Mouse (Mus musculus) splenic B cell, adult 2 months (primary cell): ENCODE measurements at regions not wholly inside any gene's neighbourhood (a gene's known extent, or its start where the extent isn't known, plus 50 kb on each side); places are given as distances from the start of the nearest gene placed in this dataset.

Source experiments
- DNase-seq: peaks from one replicate; pipeline ENCODE4 v3.0.0-alpha.2; 2011; ENCODE audit warnings: low read depth, low spot score
- H3K27me3 ChIP-seq: 2 replicates; pipeline ENCODE4 v1.6.1; 2012; ENCODE audit warnings: mild to moderate bottlenecking, low read length, moderate library complexity, mixed read lengths; ENCODE audit not compliant: control insufficient read depth, poor library complexity, insufficient read depth, severe bottlenecking
- H3K36me3 ChIP-seq: 2 replicates; pipeline ENCODE4 v1.6.1; 2012; ENCODE audit warnings: mild to moderate bottlenecking, low read length, moderate library complexity, mixed read lengths; ENCODE audit not compliant: control insufficient read depth, poor library complexity, insufficient read depth, severe bottlenecking

DNA sequence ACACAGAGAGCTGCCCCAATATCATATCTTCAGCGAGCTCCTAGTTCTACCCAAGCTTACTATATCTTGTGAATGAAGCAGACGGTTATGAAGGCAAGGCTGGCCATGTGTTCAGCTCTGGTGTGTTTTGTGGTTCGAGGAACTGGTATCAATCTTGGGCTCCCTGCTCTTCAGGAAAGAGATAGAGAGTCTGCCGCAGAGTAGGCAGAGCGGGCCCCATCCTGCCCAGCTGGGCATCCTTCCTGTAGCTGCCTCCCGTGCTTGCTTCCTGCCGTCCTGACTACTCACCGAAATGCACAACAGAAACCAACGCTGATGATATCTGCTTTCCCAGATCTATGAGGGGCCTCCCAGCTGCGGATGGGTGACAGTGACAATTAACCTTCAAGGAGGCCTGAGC is 60.3 kb downstream of the Snrpe start:
- DNase-seq, result no peak
- H3K27me3 ChIP-seq, result no peaks in the 10 kb centered on the region
- H3K36me3 ChIP-seq, result no peaks in the 10 kb centered on the region

- Histone ChIP-seq H3K36me3 (no peaks in the 10 kb centered on the region), H3K27me3 (no peaks in the 10 kb centered on the region)
- DNase-seq, result no peak
Measured at GRCm38 (mm10) chr1:133548971-133549370, 61.1 kb downstream of the Snrpe start.

DNA sequence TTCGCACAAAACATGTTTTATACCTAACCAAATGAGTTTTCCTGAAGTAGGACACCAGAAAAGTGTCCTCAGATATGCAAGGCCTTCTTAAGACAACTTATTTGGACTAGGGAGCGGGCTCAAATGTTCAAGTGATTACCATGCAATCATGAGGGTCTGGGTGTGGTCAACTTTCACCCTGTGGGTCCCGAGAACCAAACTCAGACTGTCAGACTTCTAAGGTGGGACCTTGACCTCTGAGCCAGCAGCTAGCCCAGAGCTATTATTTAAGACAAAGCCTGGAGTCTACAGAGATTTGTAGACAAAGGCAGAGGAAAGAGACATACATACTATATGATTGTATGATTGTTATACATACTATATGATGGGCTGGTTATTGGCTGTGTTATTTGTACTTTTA is 62.5 kb downstream of the Snrpe start:
- H3K36me3 ChIP-seq, result no peaks in the 10 kb centered on the region
- no peaks in the 10 kb centered on the region for H3K27me3 ChIP-seq
- no peak for DNase-seq

GRCm38 (mm10) chr1:133544996-133545395 is 65.1 kb downstream of the Snrpe start:
- Histone ChIP-seq H3K36me3 (no peaks in the 10 kb centered on the region), H3K27me3 (no peaks in the 10 kb centered on the region)
- DNase-seq, result no peak

DNA sequence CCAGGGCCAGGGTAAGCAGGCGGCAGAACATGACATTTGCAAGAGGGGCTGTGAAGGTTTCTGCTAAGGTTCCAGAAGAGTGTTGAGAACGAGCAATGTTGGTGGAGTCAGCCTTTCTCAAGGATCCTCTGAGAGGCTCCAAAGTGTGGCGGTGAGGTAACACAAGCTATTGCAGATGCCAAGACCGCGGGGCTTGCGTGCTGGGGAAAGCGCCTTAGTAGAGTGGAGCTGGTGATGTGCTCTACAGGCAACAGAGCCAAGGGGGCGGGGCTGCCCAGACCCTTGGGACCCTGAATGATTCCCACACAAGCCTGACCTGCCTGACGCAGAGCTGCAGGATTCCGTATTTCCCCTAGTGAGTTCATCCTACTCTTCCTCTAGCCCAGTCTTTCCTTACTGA is 66.3 kb downstream of the Snrpe start:
- no peaks in the 10 kb centered on the region for H3K36me3 ChIP-seq
- DNase-seq, result no peak
- no peaks in the 10 kb centered on the region for H3K27me3 ChIP-seq

DNA sequence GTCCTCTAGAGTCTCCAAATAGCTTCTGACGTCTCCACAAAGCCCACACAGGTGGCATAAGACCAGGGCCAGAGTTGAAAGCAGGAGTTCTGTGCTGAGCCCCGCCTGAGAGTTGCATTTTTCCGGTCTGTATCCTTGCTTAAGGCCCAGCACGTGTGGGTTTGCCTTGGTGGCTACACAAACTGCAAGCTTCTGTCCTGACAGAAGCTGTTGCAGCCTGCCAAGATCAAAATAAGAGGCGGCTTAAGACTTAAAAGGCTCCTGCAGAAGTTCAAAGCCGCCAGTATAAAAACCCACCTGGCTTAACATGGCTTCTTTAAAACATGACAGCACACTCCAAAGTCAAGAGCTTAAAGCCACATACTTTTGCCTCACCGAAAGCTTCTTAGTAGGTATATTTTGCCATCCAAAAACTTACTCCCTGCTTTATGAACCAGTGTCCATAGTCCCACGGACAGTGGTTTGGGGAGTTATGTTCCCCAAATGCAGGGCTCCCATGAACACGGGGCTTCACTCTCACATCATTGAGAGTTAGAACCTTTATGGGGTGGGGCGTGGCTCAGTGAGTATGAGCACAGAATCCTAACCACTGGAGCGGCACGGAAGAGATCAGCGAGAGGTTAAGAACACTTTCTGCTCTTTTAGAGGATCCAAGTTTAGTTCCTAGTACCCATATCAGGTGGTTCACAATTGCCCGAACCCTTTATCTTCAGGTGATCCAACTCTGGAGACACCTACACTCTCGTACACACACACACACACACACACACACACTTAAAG is 67.9 kb downstream of the Snrpe start:
- H3K36me3 ChIP-seq, result no peaks in the 10 kb centered on the region
- DNase-seq, result no peak
- no peaks in the 10 kb centered on the region for H3K27me3 ChIP-seq

- H3K27me3 ChIP-seq, result no peaks in the 10 kb centered on the region
- no peaks in the 10 kb centered on the region for H3K36me3 ChIP-seq
- DNase-seq, result no peak
Measured at GRCm38 (mm10) chr1:133530698-133531097, 79.4 kb downstream of the Snrpe start.

DNA sequence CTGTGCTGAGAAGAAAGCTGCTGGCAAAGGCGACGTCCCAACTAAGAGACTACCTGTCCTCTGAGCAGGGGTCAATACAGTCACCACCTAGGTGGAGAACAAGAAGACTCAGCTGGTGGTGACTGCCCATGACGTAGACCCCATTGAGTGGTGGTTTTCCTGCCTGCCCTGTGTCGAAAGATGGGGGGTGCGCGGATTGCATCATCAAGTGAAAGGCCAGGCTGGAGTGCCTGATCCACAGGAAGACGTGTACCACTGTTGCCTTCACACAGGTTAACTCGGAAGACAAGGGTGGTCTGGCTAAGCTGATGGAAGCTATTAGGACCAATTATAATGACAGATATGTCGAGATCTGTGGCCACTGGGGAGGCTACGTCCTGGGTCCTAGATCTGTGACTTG is 80.3 kb downstream of the Snrpe start:
- DNase-seq, result no peak
- Histone ChIP-seq H3K27me3 (no peaks in the 10 kb centered on the region), H3K36me3 (no peaks in the 10 kb centered on the region)

- Histone ChIP-seq H3K27me3 (no peaks in the 10 kb centered on the region), H3K36me3 (no peaks in the 10 kb centered on the region)
- no peak for DNase-seq
Measured at GRCm38 (mm10) chr1:133527651-133528385, 82.3 kb downstream of the Snrpe start.

DNA sequence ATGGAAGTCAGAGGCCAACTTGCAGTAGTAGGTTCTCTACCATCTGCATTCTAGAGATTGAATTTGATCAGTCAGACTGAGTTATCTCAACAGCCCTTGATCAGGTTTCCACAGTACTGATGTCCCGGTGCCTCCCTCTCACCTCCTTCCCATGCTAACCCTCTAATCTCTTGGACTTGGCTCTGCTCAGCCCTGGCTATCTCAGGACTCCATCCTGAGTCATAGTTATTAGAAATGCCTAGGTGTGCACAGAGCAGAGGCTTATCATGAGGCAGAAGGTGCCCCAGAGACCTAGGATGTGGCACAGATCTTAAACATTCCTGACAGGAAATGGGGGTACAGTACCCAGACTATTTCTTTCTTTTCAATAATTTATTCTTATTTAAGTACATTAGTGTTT is 87.3 kb downstream of the Snrpe start:
- DNase-seq, result no peak
- Histone ChIP-seq H3K27me3 (no peaks in the 10 kb centered on the region), H3K36me3 (no peaks in the 10 kb centered on the region)

DNA sequence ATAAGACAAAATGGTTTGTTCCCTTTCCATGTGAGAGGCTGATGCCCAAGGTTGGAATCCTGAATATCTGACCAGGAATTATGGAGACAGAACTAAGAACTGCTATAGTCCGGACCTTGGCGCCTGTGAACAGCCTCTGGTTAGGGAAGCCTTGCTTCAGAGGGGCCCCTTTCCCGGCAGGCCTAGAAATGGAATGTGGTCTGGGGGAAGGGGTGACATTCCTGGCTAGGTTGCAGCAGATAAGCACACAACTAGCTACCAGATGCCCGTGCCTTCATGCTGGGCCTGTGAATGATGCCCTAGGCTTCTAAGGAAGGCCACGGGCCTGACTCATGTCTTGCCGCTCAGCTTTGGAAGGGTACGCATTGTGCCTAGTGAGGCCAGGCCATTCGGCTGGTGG is 89.4 kb downstream of the Snrpe start:
- no peak for DNase-seq
- H3K27me3 ChIP-seq, result no peaks in the 10 kb centered on the region
- no peaks in the 10 kb centered on the region for H3K36me3 ChIP-seq

DNA sequence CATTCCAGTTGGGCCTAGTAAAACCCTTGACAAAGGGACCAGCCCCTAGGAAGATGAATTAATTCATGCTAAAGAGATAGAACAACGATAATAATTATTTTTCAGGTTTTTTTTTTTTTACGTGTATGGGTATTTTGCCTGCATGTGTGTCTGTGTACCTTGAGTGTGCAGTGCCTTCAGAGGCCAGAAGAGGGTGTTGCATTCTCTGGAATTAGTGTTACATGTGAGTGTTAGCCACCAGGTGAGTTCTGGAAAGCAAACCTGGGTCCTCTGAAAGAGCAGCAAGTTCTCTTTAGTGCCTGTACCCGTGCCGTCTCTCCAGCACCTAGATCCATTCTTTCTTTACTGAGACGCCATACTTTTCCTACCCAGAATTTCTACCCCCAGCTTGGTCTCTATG is 92.8 kb upstream of the Sox13 start:
- Histone ChIP-seq H3K27me3 (no peaks in the 10 kb centered on the region), H3K36me3 (no peaks in the 10 kb centered on the region)
- no peak for DNase-seq

DNA sequence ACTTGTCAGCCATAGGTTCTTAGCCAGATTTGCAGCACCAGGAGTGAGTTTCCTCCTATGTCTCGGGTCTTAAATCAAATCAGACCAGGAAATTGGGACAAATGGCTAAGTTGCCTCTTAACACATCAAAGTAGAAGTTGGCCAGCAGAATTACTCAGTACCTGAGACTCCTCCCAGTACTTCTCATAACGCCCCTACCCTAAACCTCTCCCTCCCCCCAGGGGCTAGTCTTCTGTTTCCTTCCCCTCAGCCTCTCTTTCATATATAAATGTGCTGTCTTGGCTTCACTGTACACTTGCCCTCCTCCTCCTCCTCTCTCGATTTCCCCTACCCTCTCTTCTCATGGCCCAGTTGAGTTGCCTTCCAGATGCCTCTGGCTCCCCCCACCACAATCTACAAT is 79.9 kb upstream of the Sox13 start:
- no peaks in the 10 kb centered on the region for H3K36me3 ChIP-seq
- no peak for DNase-seq
- H3K27me3 ChIP-seq, result no peaks in the 10 kb centered on the region

DNA sequence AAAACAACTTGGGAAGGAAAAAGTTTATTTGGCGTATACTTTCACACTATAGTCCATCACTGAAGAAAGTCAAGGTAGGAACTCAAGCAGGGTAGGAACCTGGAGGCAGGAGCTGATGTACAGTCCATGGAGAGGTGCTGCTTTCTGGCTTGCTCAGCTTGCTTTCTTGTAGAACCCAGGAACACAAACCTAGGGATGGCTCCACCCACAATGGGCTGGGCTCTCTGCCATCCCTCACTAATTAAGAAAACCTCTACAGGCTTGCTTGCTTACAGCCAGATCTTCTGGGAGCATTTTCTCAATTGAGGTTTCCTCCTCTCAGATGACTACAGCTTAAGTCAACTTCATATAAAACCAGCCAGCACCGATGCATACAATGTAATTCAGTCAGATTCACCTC is 79.2 kb upstream of the Sox13 start:
- DNase-seq, result no peak
- Histone ChIP-seq H3K27me3 (no peaks in the 10 kb centered on the region), H3K36me3 (no peaks in the 10 kb centered on the region)

DNA sequence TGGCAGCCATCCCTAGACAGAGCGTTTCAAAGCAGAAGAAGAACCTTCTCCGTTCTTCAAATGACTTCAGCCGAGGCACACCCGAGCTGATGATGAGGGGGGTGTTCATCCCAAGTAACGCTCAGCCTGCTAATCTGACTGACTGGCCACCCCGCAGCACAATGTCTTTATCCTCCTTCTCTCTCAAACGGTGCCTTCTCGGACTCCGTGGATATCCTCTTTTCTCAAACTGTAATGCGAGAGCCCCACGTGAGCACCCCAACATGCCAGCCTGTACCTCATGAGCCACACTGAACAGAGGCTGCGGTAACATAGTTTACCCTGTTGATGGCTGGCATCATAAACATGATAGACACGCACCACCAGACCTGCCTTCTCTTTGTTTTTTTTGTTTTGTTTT is 76.8 kb upstream of the Sox13 start:
- Histone ChIP-seq H3K36me3 (no peaks in the 10 kb centered on the region), H3K27me3 (no peaks in the 10 kb centered on the region)
- no peak for DNase-seq
